Mouse (Mus musculus) megakaryocyte, embryonic 14.5 days (primary cell): ENCODE measurements around the gene Vmn1r55.

Source experiments
- FLI1 ChIP-seq: IDR thresholded peaks from 2 replicates; pipeline ENCODE4 v1.6.1; 2012; ENCODE audit warnings: low read length, inconsistent platforms, mixed read lengths
- GATA1 ChIP-seq: IDR thresholded peaks from 3 replicates; pipeline ENCODE4 v1.6.1; 2012; ENCODE audit warnings: mixed read lengths, low read length, inconsistent platforms, borderline replicate concordance

DNA sequence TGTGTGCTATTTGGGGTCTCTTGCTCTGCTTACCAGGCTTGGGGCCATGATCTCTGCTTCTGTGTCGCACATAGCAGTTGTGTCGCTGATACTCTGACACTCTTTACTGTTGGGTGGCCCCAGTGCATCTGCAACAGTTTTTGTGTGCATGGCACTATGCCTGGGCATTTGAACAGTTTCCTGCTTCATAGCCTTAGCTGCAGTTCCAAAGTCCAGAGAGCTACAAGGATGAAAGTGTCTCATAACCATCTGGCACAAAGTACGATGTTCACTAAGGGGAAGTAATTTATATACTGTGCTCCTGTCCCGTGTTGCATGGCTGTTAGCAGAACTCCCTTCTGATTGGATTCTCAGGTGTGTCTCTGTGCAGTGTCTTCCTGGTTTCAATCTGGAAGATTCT is 61.6 kb downstream of the Vmn1r55 start:
- no peak for TF ChIP-seq GATA1
- TF ChIP-seq FLI1: no peak
